Mouse (Mus musculus) testis, adult 2 months (tissue): ENCODE data around the gene Pcna. TPM values are rescaled to one million over a fixed set of nuclear protein-coding genes. Genes with fewer than 3 reads are reported as not detected.
"Not testable (repeated sequence)": the region's sequence is repeated elsewhere in the genome, so short reads cannot be mapped to it uniquely, and the experiment has no call there.

Experiments used
- H3K27ac ChIP-seq: fragments of 200-500 bp; 2 replicates; pipeline ENCODE4 v1.5.1; 2012; ENCODE audit warnings: low read depth, low read length; ENCODE audit not compliant: control insufficient read depth, insufficient read depth
- H3K27me3 ChIP-seq: fragments of 200-500 bp; 2 replicates; pipeline ENCODE4 v1.6.1; 2012; ENCODE audit warnings: mild to moderate bottlenecking, low read length, moderate library complexity; ENCODE audit not compliant: control insufficient read depth, insufficient read depth
- H3K36me3 ChIP-seq: fragments of 200-500 bp; 2 replicates; pipeline ENCODE4 v1.6.1; 2012; ENCODE audit warnings: mild to moderate bottlenecking, low read length; ENCODE audit not compliant: control insufficient read depth, insufficient read depth
- H3K4me1 ChIP-seq: fragments of 200-500 bp; 2 replicates; pipeline ENCODE4 v1.6.1; 2012; ENCODE audit warnings: low read length; ENCODE audit not compliant: control insufficient read depth, insufficient read depth
- H3K4me3 ChIP-seq: fragments of 200-500 bp; 2 replicates; pipeline ENCODE4 v1.5.1; 2012; ENCODE audit warnings: low read depth, mild to moderate bottlenecking, low read length, moderate library complexity, mixed read lengths; ENCODE audit not compliant: control insufficient read depth
- CTCF ChIP-seq: fragments of 200-500 bp; IDR thresholded peaks from 2 replicates; pipeline ENCODE4 v1.5.1; 2012; ENCODE audit warnings: low read depth, mild to moderate bottlenecking, inconsistent platforms, low read length, moderate library complexity; ENCODE audit not compliant: control insufficient read depth, insufficient read depth, insufficient replicate concordance
- POLR2A ChIP-seq: fragments of 200-500 bp; IDR thresholded peaks from 2 replicates; pipeline ENCODE4 v1.6.1; 2012; ENCODE audit warnings: low read depth, mild to moderate bottlenecking, inconsistent platforms, low read length, moderate library complexity; ENCODE audit not compliant: control insufficient read depth
- polyA plus RNA-seq: library from polyadenylated mRNA; depleted of rRNA; stranded (reverse); fragments of >200 nt; gene quantifications from 2 replicates; pipeline ENCODE4 v1.2.3, GENCODE M21; 2012

The Pcna gene
- polyA plus RNA-seq, 1 experiment: 84.2 TPM

GRCm38 (mm10) chr2:132286376-132287076 lies 33.4 kb upstream of the Pcna start:
- TF ChIP-seq POLR2A (no peak), CTCF (no peak)
- H3K36me3 ChIP-seq: no peaks in the 10 kb centered on the region
- no peaks in the 10 kb centered on the region for H3K27me3 ChIP-seq
- H3K4me3 ChIP-seq: no peak overlapping the region
- no peak overlapping the region for H3K27ac ChIP-seq
- H3K4me1 ChIP-seq: no peaks in the 10 kb centered on the region

- not testable (repeated sequence) for H3K36me3 ChIP-seq, H3K4me3 ChIP-seq, H3K27me3 ChIP-seq, H3K27ac ChIP-seq, H3K4me1 ChIP-seq
Measured at GRCm38 (mm10) chr2:132285722-132286121, 32.6 kb upstream of the Pcna start.

DNA sequence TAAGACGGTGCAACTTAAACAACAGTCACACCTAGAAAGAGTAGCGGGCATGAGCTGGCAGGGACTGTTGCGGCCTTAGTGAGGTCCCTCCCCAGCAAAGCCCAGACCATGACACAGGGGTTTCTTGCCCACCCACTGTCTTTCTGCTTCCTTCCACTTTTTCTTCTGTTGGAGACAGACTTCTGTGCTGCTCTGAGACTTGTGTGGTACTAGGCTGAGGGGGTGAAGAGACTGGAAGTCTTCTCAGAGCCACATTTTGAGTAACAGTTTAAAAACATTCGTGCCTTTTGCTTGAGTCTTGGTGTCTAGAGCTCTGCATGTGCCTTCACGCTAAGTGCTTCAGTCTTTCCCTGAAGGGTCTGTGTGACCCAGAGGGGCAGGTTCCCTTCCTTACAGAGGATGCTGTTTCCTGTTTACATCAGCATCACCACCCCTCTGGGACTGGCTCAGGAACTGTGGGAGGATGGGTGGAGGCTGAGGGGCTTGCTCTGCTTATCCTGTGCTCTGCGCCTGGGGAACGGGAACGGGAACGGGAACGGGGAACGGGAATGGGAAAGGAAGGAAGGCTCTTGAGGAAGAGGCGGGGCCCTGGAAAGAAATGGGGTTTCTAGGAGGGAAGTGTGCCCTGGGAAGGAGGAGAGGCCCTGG lies 31.5 kb upstream of the Pcna start:
- no peak overlapping the region for H3K4me3 ChIP-seq
- TF ChIP-seq POLR2A (no peak), CTCF (no peak)
- no peaks in the 10 kb centered on the region for H3K36me3 ChIP-seq
- 0 out of 2 replicates have a peak overlapping the region, but pooled peaks have one; percentile 42 for H3K27ac ChIP-seq
- H3K4me1 ChIP-seq: no peaks in the 10 kb centered on the region
- no peaks in the 10 kb centered on the region for H3K27me3 ChIP-seq

GRCm38 (mm10) chr2:132283236-132284070 lies 30.3 kb upstream of the Pcna start:
- no peaks in the 10 kb centered on the region for H3K4me1 ChIP-seq
- H3K4me3 ChIP-seq: no peak overlapping the region
- no peak overlapping the region for H3K27ac ChIP-seq
- H3K36me3 ChIP-seq: no peaks in the 10 kb centered on the region
- no peak for TF ChIP-seq POLR2A
- TF ChIP-seq CTCF: no peak
- H3K27me3 ChIP-seq: no peaks in the 10 kb centered on the region

GRCm38 (mm10) chr2:132282453-132283174 lies 29.5 kb upstream of the Pcna start:
- Histone ChIP-seq H3K4me3 (no peak overlapping the region), H3K27me3 (no peaks in the 10 kb centered on the region)

GRCm38 (mm10) chr2:132281560-132282452 lies 28.7 kb upstream of the Pcna start:
- H3K4me1 ChIP-seq: no peaks in the 10 kb centered on the region

More at GRCm38 (mm10) chr2:132282453-132283174, 29.5 kb upstream of the Pcna start:
- Histone ChIP-seq H3K4me1 (no peaks in the 10 kb centered on the region), H3K36me3 (no peaks in the 10 kb centered on the region), H3K27ac (no peak overlapping the region)
- no peak for TF ChIP-seq CTCF
- TF ChIP-seq POLR2A: no peak

More at GRCm38 (mm10) chr2:132281560-132282452, 28.7 kb upstream of the Pcna start:
- Histone ChIP-seq H3K36me3 (no peaks in the 10 kb centered on the region), H3K4me3 (no peak overlapping the region), H3K27ac (no peak overlapping the region), H3K27me3 (no peaks in the 10 kb centered on the region)
- TF ChIP-seq POLR2A (no peak), CTCF (no peak)
